Mouse (Mus musculus) thymus, adult 2 months (tissue): ENCODE measurements around the gene Rptor.

Source experiments
- CTCF ChIP-seq: fragments of 200-500 bp; IDR thresholded peaks from 2 replicates; pipeline ENCODE4 v1.5.1; 2012; ENCODE audit warnings: mild to moderate bottlenecking, control low read depth, low read length, moderate library complexity, borderline replicate concordance; ENCODE audit not compliant: control insufficient read depth, poor library complexity, insufficient read depth; ENCODE audit errors: extremely low read depth
- POLR2A ChIP-seq: fragments of 200-500 bp; IDR thresholded peaks from 2 replicates; pipeline ENCODE4 v1.6.1; 2012; ENCODE audit warnings: mild to moderate bottlenecking, low read length, control low read depth, moderate library complexity; ENCODE audit not compliant: control insufficient read depth, poor library complexity, insufficient read depth; ENCODE audit errors: extremely low read depth

DNA sequence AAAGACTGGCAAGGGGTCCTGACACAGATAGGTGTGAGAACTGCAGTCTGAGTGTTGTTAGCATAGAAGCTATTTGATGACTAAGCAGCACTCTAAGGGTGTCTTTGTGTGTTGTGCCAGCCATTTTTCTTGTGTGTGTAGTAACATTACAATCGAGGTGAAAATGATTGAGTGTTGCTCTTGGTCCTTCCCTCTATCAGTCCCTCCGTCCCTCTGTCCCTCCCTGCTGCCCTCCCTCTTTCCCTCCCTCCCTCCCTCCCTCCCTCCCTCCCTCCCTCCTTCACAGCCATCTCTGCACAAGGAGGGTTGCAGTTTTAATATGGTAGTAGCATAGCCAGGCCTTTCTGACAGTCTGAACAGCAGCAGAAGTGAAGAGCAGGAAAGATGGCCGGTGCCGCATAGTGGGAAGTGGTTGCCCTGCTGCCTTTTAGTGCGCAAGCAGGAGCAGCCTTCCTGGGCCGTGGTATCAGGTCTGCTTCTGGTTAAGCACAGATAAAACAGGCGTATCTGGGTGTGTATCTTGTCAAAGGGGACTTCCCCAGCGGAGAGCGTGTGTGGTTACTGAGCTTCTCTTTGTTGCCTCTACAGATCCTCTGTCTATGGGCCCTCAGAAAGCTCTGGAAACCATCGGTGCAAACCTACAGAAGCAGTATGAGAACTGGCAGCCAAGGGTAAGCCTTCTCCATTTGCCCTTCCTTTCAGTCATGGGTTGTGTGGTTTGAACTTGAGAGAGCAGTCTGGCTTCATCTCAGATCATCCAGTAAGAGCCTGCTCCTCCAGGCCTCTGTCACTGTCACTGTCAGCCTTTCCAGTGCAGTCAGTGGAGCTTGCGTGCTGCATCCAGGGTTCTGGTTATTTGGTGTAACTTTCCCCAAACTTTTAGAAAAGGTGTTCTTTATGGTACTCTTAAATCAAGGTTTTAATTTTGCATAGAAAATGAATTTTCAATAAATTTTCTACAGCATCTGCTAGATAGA, 68.3 kb downstream of the Rptor start:
- TF ChIP-seq POLR2A = no peak
- TF ChIP-seq CTCF = no peak
